Mouse (Mus musculus) kidney, embryonic 16.5 days (tissue): ENCODE data around the gene Muc5b. TPM values are rescaled to one million over a fixed set of nuclear protein-coding genes. Genes with fewer than 3 reads are reported as not detected.
"Not testable (repeated sequence)": the region's sequence is repeated elsewhere in the genome, so short reads cannot be mapped to it uniquely, and the experiment has no call there.

Experiments used
- ATAC-seq: fragments of 200-750 bp; cut with Nextera tagmentation; 2 replicates; pipeline ENCODE4 v1.8.0; 2017; ENCODE audit warnings: moderate TSS enrichment; ENCODE audit not compliant: low FRiP score, low TSS enrichment
- H3K27ac ChIP-seq: fragments of 300-500 bp; sonication (generic); 2 replicates; pipeline ENCODE4 v1.5.1; 2014; ENCODE audit warnings: low read length
- H3K27me3 ChIP-seq: fragments of 300-500 bp; sonication (generic); 2 replicates; pipeline ENCODE4 v1.6.1; 2014; ENCODE audit warnings: low read length, control low read depth, mixed read lengths; ENCODE audit not compliant: insufficient read depth
- H3K36me3 ChIP-seq: fragments of 300-500 bp; sonication (generic); 2 replicates; pipeline ENCODE4 v1.6.1; 2014; ENCODE audit warnings: low read length, control low read depth, mixed read lengths; ENCODE audit not compliant: insufficient read depth
- H3K4me1 ChIP-seq: fragments of 300-500 bp; sonication (generic); 2 replicates; pipeline ENCODE4 v1.6.1; 2014; ENCODE audit warnings: low read length, control low read depth, mixed read lengths; ENCODE audit not compliant: insufficient read depth
- H3K4me2 ChIP-seq: fragments of 300-500 bp; sonication (generic); replicated peaks from 2 replicates; pipeline ENCODE4 v1.6.1; 2014; ENCODE audit warnings: low read depth, low read length
- H3K4me3 ChIP-seq: fragments of 300-500 bp; sonication (generic); 2 replicates; pipeline ENCODE4 v1.5.1; 2014; ENCODE audit warnings: mild to moderate bottlenecking, low read length
- H3K9ac ChIP-seq: fragments of 300-500 bp; sonication (generic); replicated peaks from 2 replicates; pipeline ENCODE4 v1.6.1; 2014; ENCODE audit warnings: low read length
- H3K9me3 ChIP-seq: fragments of 300-500 bp; sonication (generic); 2 replicates; pipeline ENCODE4 v1.6.1; 2016; ENCODE audit warnings: low read length, control low read depth
- WGBS: fragments of 180-500 bp; shearing (Covaris S2); extraction: QIAGEN DNeasy Blood & Tissue Kit; methylation state at CpG from one replicate; pipeline ENCODE4 v1.1.7; 2014; 5-methylcytosine and 5-hydroxymethylcytosine counted together
- polyA plus RNA-seq: library from polyadenylated mRNA; unstranded; fragments of >200 nt; fragmentation: Nextera tagmentation; extraction: Ambion mirVana; gene quantifications from 2 replicates; pipeline ENCODE4 v1.2.1, GENCODE M21; 2015

Muc5b gene
- 0.02 TPM in 1 of 2 replicates, not detected in the other for polyA plus RNA-seq

DNA sequence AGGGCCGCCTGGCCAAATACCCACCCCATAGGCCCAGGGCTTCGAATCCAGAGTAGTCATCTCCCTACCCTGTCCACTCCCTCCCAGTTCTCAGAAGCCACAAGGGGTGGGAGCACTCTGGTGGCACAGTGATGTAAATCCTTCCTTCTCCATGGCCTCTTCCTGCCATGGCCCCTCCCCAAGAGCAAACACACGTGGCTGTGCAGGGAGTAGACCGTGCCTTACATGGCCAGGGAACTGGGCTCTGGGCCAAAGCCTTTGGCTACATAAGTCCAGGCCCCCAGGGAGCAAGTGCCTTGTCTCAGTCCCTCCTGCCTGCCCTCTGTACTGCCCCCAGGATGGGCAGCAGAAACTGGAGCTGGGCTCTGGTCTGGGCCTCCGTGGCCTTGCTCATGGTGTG, at the start of gene Muc5b:
Gene Muc5b (plus strand): TSS at position 292 of the 400 bp plus-strand sequence.
- H3K4me1 ChIP-seq = 0 out of 2 replicates have a peak, but pooled peaks cover 5% of the 10 kb centered on the region
- H3K9me3 ChIP-seq = no peaks in the 10 kb centered on the region
- no peak within 1 kb of the TSS for H3K4me2 ChIP-seq
- H3K36me3 ChIP-seq = no peaks in the 10 kb centered on the region
- H3K27ac ChIP-seq = no peak within 1 kb of the TSS
- no peak within 1 kb of the TSS for H3K4me3 ChIP-seq
- no peaks in the 10 kb centered on the region for H3K27me3 ChIP-seq
- ATAC-seq = no peak
- H3K9ac ChIP-seq = no peak within 1 kb of the TSS
- 65% methylated on average over 5 of the region's 5 CpGs for WGBS

DNA sequence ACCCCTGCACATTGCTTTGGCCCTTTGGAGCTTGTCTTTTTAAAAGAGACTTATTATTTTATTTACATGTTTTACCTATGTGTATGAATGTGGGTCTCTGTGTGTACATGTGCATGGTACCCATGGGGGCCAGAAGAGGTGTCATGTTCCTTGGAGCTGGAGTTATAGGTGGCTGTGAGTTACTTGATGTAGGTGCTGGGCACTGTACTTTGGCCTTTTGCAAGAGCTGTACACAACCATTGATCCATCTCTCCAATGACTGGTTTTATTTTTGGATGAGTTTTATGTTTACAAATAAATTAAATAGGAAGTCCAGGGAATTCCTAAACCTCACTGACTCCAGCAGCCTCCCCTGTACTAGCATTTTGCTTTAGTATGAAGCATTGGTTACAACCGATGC, 44.6 kb upstream of the Muc5b start:
- Histone ChIP-seq H3K27ac (no peak overlapping the region), H3K4me3 (no peak overlapping the region), H3K27me3 (no peaks in the 10 kb centered on the region), H3K9ac (no peak overlapping the region), H3K36me3 (no peaks in the 10 kb centered on the region), H3K9me3 (peaks cover 11% of the 10 kb centered on the region), H3K4me2 (no peak overlapping the region), H3K4me1 (no peaks in the 10 kb centered on the region)
- WGBS = 82% methylated on average over 1 of the region's 1 CpGs
- ATAC-seq = no peak

DNA sequence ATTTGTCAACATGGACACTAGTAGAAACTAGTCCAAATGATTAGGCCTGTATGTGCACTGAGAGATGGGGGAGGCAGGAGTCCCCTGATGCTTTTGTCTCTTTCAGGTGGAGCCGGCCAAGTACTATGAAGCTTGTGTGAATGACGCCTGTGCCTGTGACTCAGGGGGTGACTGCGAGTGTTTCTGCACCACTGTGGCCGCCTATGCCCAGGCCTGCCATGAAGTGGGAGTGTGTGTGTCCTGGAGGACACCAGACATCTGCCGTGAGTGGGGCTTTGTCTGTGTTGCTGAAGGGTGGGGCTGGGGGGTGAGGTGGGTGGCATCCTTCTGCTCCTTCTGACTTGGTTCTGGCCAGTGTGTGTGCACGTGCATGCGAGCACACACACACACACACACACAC, 35.7 kb upstream of the Muc5b start:
- ATAC-seq = no peak
- H3K4me2 ChIP-seq = no peak overlapping the region
- WGBS = 78% methylated on average over 7 of the region's 7 CpGs

DNA sequence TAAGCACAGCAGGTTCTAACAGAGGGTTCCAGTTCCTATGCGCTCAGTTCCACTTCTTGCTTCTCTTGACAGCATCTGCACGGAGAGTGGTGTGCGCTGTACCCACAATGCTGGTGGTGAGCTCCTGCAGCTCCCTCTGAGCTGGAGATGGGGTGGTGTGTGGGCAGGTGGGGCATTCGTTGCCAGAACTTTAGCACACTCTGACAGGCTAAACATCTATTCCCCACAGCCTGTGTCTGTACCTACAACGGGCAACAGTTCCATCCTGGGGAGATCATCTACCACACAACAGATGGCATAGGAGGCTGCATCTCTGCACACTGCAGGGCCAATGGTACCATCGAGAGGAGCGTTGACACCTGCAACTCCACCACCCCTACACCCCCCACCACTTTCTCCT, 33.5 kb upstream of the Muc5b start:
- no peak for ATAC-seq
- Histone ChIP-seq H3K27ac (no peak overlapping the region), H3K27me3 (no peaks in the 10 kb centered on the region), H3K4me2 (no peak overlapping the region), H3K36me3 (no peaks in the 10 kb centered on the region), H3K4me3 (no peak overlapping the region), H3K4me1 (no peaks in the 10 kb centered on the region), H3K9me3 (no peaks in the 10 kb centered on the region), H3K9ac (no peak overlapping the region)
- WGBS = 86% methylated on average over 7 of the region's 7 CpGs

More for the DNA sequence above, 35.7 kb upstream of the Muc5b start:
- no peaks in the 10 kb centered on the region for H3K4me1 ChIP-seq
- peaks cover 1% of the 10 kb centered on the region; the same call in 1 of the 2 replicates for H3K9me3 ChIP-seq
- no peaks in the 10 kb centered on the region for H3K36me3 ChIP-seq
- H3K4me3 ChIP-seq = no peak overlapping the region
- no peak overlapping the region for H3K9ac ChIP-seq
- H3K27me3 ChIP-seq = no peaks in the 10 kb centered on the region
- no peak overlapping the region for H3K27ac ChIP-seq

- H3K27me3 ChIP-seq, ATAC-seq, H3K9me3 ChIP-seq, H3K27ac ChIP-seq, H3K36me3 ChIP-seq, H3K9ac ChIP-seq, H3K4me1 ChIP-seq, H3K4me2 ChIP-seq, H3K4me3 ChIP-seq: not testable (repeated sequence)
- no CpG with 5 or more reads among the region's 4 CpGs for WGBS
Measured at GRCm38 (mm10) chr7:141807823-141808222, 31.0 kb upstream of the Muc5b start.

GRCm38 (mm10) chr7:141809933-141810332, 28.9 kb upstream of the Muc5b start:
- not testable (repeated sequence) for H3K9ac ChIP-seq, H3K4me1 ChIP-seq, H3K4me2 ChIP-seq, ATAC-seq, H3K27me3 ChIP-seq, H3K27ac ChIP-seq, H3K4me3 ChIP-seq, H3K9me3 ChIP-seq, H3K36me3 ChIP-seq
- WGBS = no CpG with 5 or more reads among the region's 4 CpGs

DNA sequence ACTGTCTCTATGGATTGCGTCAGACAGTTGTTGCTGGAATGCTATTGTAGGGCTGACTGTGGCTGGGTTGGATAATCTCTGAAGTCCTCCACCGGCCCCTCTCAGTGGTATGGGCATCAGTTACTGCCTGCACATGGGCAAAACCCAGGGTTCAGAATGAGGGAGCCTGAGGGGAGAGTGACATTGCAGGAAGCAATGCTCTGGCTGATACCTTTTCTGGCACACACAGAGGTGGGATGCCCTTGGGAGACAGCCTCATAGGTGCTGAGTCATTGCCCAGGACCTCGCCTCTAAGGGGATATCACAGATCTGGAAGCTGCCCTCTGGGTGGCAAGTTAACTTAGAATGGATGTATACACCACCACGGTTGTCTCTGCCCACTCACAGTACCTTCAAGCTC, 25.5 kb upstream of the Muc5b start:
- no peak overlapping the region for H3K9ac ChIP-seq
- H3K27ac ChIP-seq = no peak overlapping the region
- no peaks in the 10 kb centered on the region for H3K27me3 ChIP-seq
- ATAC-seq = no peak
- WGBS = 79% methylated on average over 4 of the region's 4 CpGs
- H3K9me3 ChIP-seq = no peaks in the 10 kb centered on the region
- no peaks in the 10 kb centered on the region for H3K36me3 ChIP-seq
- H3K4me2 ChIP-seq = no peak overlapping the region
- H3K4me3 ChIP-seq = no peak overlapping the region
- H3K4me1 ChIP-seq = no peaks in the 10 kb centered on the region; the same call in 1 of the 2 replicates

GRCm38 (mm10) chr7:141815361-141815760, 23.5 kb upstream of the Muc5b start:
- H3K4me2 ChIP-seq = no peak overlapping the region
- no peaks in the 10 kb centered on the region; the same call in 1 of the 2 replicates for H3K4me1 ChIP-seq
- no peaks in the 10 kb centered on the region for H3K36me3 ChIP-seq
- no peak for ATAC-seq
- no peaks in the 10 kb centered on the region for H3K27me3 ChIP-seq
- no peak overlapping the region for H3K9ac ChIP-seq
- WGBS = 71% methylated on average over 4 of the region's 4 CpGs
- no peaks in the 10 kb centered on the region for H3K9me3 ChIP-seq
- H3K4me3 ChIP-seq = no peak overlapping the region
- H3K27ac ChIP-seq = no peak overlapping the region

- 54% methylated on average over 11 of the region's 11 CpGs for WGBS
- H3K4me1 ChIP-seq = no peaks in the 10 kb centered on the region; the same call in 1 of the 2 replicates
Measured at GRCm38 (mm10) chr7:141817355-141818075, 21.4 kb upstream of the Muc5b start.

DNA sequence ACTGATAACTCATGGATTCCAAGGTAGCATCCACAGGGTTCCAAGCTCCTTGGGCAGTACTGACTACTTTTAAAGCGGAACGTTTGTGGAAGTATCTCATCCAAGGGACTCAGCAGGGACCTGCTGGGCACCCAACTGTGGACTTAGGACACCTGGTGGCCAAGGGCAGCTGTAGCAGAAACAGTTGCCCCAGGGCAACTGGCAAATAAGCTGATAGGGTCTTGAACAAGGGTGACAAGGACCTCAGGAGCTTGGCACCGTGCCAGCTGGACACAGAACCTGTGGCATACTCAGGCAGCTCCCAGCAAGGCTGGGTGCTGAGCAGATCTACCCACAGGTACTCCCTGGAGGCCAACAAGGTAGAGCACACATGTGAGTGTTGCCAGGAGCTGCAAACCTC, 20.6 kb upstream of the Muc5b start:
- Histone ChIP-seq H3K4me1 (no peaks in the 10 kb centered on the region; the same call in 1 of the 2 replicates), H3K27ac (no peak overlapping the region), H3K27me3 (no peaks in the 10 kb centered on the region), H3K9ac (no peak overlapping the region), H3K9me3 (no peaks in the 10 kb centered on the region), H3K4me2 (no peak overlapping the region), H3K4me3 (no peak overlapping the region), H3K36me3 (no peaks in the 10 kb centered on the region)
- 73% methylated on average over 3 of the region's 3 CpGs for WGBS
- no peak for ATAC-seq

More at GRCm38 (mm10) chr7:141817355-141818075, 21.4 kb upstream of the Muc5b start:
- no peak overlapping the region for H3K4me3 ChIP-seq
- no peak overlapping the region for H3K27ac ChIP-seq
- peak; percentile 51; the same call in 1 of the 2 replicates for ATAC-seq
- no peaks in the 10 kb centered on the region for H3K36me3 ChIP-seq
- H3K27me3 ChIP-seq = no peaks in the 10 kb centered on the region
- H3K9me3 ChIP-seq = no peaks in the 10 kb centered on the region
- no peak overlapping the region for H3K4me2 ChIP-seq
- no peak overlapping the region for H3K9ac ChIP-seq
